Mouse (Mus musculus) heart, embryonic 15.5 days (tissue): ENCODE measurements at regions not wholly inside any gene's neighbourhood (a gene's known extent, or its start where the extent isn't known, plus 50 kb on each side); places are given as distances from the start of the nearest gene placed in this dataset.

Experiments
- ATAC-seq: fragments of 200-750 bp; cut with Nextera tagmentation; replicated peaks from 2 replicates; pipeline ENCODE4 v1.8.0; 2017; ENCODE audit warnings: low read depth, moderate TSS enrichment; ENCODE audit not compliant: insufficient number of reproducible peaks, insufficient read depth, low FRiP score
- H3K27ac ChIP-seq: fragments of 300-500 bp; sonication (generic); 2 replicates; pipeline ENCODE4 v1.5.1; 2015; ENCODE audit warnings: mild to moderate bottlenecking, inconsistent platforms
- H3K27me3 ChIP-seq: fragments of 300-500 bp; sonication (generic); 2 replicates; pipeline ENCODE4 v1.6.1; 2015; ENCODE audit warnings: inconsistent platforms
- H3K36me3 ChIP-seq: fragments of 300-500 bp; sonication (generic); 2 replicates; pipeline ENCODE4 v1.6.1; 2015; ENCODE audit warnings: mild to moderate bottlenecking, inconsistent platforms
- H3K4me1 ChIP-seq: fragments of 300-500 bp; sonication (generic); replicated peaks from 2 replicates; pipeline ENCODE4 v1.6.1; 2015; ENCODE audit warnings: inconsistent platforms
- H3K4me2 ChIP-seq: fragments of 300-500 bp; sonication (generic); 2 replicates; pipeline ENCODE4 v1.6.1; 2015; ENCODE audit warnings: inconsistent platforms, mild to moderate bottlenecking, moderate library complexity
- H3K4me3 ChIP-seq: fragments of 300-500 bp; sonication (generic); 2 replicates; pipeline ENCODE4 v1.5.1; 2015; ENCODE audit warnings: mild to moderate bottlenecking, inconsistent platforms
- H3K9ac ChIP-seq: fragments of 300-500 bp; sonication (generic); 2 replicates; pipeline ENCODE4 v1.6.1; 2015; ENCODE audit warnings: mild to moderate bottlenecking, inconsistent platforms
- H3K9me3 ChIP-seq: fragments of 300-500 bp; sonication (generic); replicated peaks from 2 replicates; pipeline ENCODE4 v1.6.1; 2016; ENCODE audit warnings: inconsistent platforms
- WGBS: fragments of 180-500 bp; shearing (Covaris S2); methylation state at CpG from one replicate; pipeline ENCODE4 v1.1.7; 2015; ENCODE audit warnings: mixed read lengths; 5-methylcytosine and 5-hydroxymethylcytosine counted together

GRCm38 (mm10) chr3:52579096-52579495, 311.0 kb downstream of the Foxo1 start:
- Histone ChIP-seq H3K36me3 (no peaks in the 10 kb centered on the region), H3K4me2 (no peak overlapping the region), H3K27ac (no peak overlapping the region), H3K9me3 (no peaks in the 10 kb centered on the region), H3K9ac (no peak overlapping the region), H3K4me3 (no peak overlapping the region), H3K27me3 (no peaks in the 10 kb centered on the region), H3K4me1 (no peaks in the 10 kb centered on the region)
- no peak for ATAC-seq
- 87% methylated on average over 3 of the region's 3 CpGs for WGBS

- 63% methylated on average over 6 of the region's 6 CpGs for WGBS
- no peak overlapping the region for H3K4me2 ChIP-seq
- no peaks in the 10 kb centered on the region for H3K4me1 ChIP-seq
- H3K9me3 ChIP-seq, result no peaks in the 10 kb centered on the region
- no peak for ATAC-seq
- no peaks in the 10 kb centered on the region for H3K36me3 ChIP-seq
- no peaks in the 10 kb centered on the region for H3K27me3 ChIP-seq
- no peak overlapping the region for H3K27ac ChIP-seq
- H3K4me3 ChIP-seq, result no peak overlapping the region
- H3K9ac ChIP-seq, result no peak overlapping the region
These were observed 308.6 kb downstream of the Foxo1 start for GRCm38 (mm10) chr3:52576703-52577244.

GRCm38 (mm10) chr3:52575237-52575798, 307.2 kb downstream of the Foxo1 start:
- H3K4me2 ChIP-seq, result no peak overlapping the region
- no peaks in the 10 kb centered on the region for H3K36me3 ChIP-seq
- no peak overlapping the region for H3K9ac ChIP-seq
- H3K4me3 ChIP-seq, result no peak overlapping the region
- no peak for ATAC-seq
- no peaks in the 10 kb centered on the region for H3K4me1 ChIP-seq
- H3K27ac ChIP-seq, result no peak overlapping the region
- WGBS, result 80% methylated on average over 8 of the region's 8 CpGs
- no peaks in the 10 kb centered on the region for H3K27me3 ChIP-seq
- H3K9me3 ChIP-seq, result no peaks in the 10 kb centered on the region

GRCm38 (mm10) chr3:52574341-52574740, 306.2 kb downstream of the Foxo1 start:
- 64% methylated on average over 6 of the region's 6 CpGs for WGBS
- Histone ChIP-seq H3K27ac (no peak overlapping the region), H3K4me2 (no peak overlapping the region), H3K9ac (no peak overlapping the region), H3K36me3 (no peaks in the 10 kb centered on the region), H3K27me3 (no peaks in the 10 kb centered on the region), H3K4me3 (no peak overlapping the region), H3K9me3 (no peaks in the 10 kb centered on the region), H3K4me1 (no peaks in the 10 kb centered on the region)
- no peak for ATAC-seq

- 66% methylated on average over 6 of the region's 6 CpGs for WGBS
These were observed 305.7 kb downstream of the Foxo1 start for GRCm38 (mm10) chr3:52573806-52574205.

GRCm38 (mm10) chr3:52572514-52573485, 304.7 kb downstream of the Foxo1 start:
- no peaks in the 10 kb centered on the region for H3K4me1 ChIP-seq
- no peaks in the 10 kb centered on the region for H3K9me3 ChIP-seq
- H3K36me3 ChIP-seq, result no peaks in the 10 kb centered on the region
- WGBS, result 77% methylated on average over 11 of the region's 11 CpGs
- H3K4me3 ChIP-seq, result no peak overlapping the region
- H3K27ac ChIP-seq, result no peak overlapping the region
- no peak overlapping the region for H3K9ac ChIP-seq
- H3K27me3 ChIP-seq, result no peaks in the 10 kb centered on the region
- no peak overlapping the region for H3K4me2 ChIP-seq
- ATAC-seq, result no peak

More at GRCm38 (mm10) chr3:52573806-52574205, 305.7 kb downstream of the Foxo1 start:
- Histone ChIP-seq H3K36me3 (no peaks in the 10 kb centered on the region), H3K27me3 (no peaks in the 10 kb centered on the region), H3K4me1 (no peaks in the 10 kb centered on the region), H3K4me3 (no peak overlapping the region), H3K9ac (no peak overlapping the region), H3K27ac (no peak overlapping the region), H3K4me2 (no peak overlapping the region), H3K9me3 (no peaks in the 10 kb centered on the region)
- ATAC-seq, result no peak

- ATAC-seq, result no peak
- Histone ChIP-seq H3K4me1 (no peaks in the 10 kb centered on the region; the same call in 1 of the 2 replicates), H3K4me2 (no peak overlapping the region), H3K27me3 (no peaks in the 10 kb centered on the region), H3K27ac (no peak overlapping the region), H3K9me3 (no peaks in the 10 kb centered on the region), H3K9ac (no peak overlapping the region), H3K4me3 (no peak overlapping the region), H3K36me3 (no peaks in the 10 kb centered on the region)
- WGBS, result 69% methylated on average over 9 of the region's 9 CpGs
These were observed 299.7 kb downstream of the Foxo1 start for GRCm38 (mm10) chr3:52567606-52568372.

GRCm38 (mm10) chr3:52563595-52563994, 295.5 kb downstream of the Foxo1 start:
- Histone ChIP-seq H3K4me1 (no peaks in the 10 kb centered on the region; the same call in 1 of the 2 replicates), H3K27me3 (no peaks in the 10 kb centered on the region; the same call in none of the 2 replicates), H3K9me3 (no peaks in the 10 kb centered on the region), H3K4me3 (no peak overlapping the region), H3K27ac (no peak overlapping the region), H3K4me2 (no peak overlapping the region), H3K9ac (no peak overlapping the region), H3K36me3 (no peaks in the 10 kb centered on the region)
- no peak for ATAC-seq
- WGBS, result 73% methylated on average over 5 of the region's 5 CpGs

- H3K4me1 ChIP-seq, result no peaks in the 10 kb centered on the region; the same call in 1 of the 2 replicates
- H3K27ac ChIP-seq, result no peak overlapping the region
- H3K27me3 ChIP-seq, result no peaks in the 10 kb centered on the region; the same call in none of the 2 replicates
- H3K36me3 ChIP-seq, result no peaks in the 10 kb centered on the region
- ATAC-seq, result no peak
- H3K9me3 ChIP-seq, result no peaks in the 10 kb centered on the region
- H3K4me3 ChIP-seq, result no peak overlapping the region
- no peak overlapping the region for H3K4me2 ChIP-seq
- 67% methylated on average over 5 of the region's 5 CpGs for WGBS
- no peak overlapping the region for H3K9ac ChIP-seq
These were observed 294.7 kb downstream of the Foxo1 start for GRCm38 (mm10) chr3:52562816-52563215.

- no peaks in the 10 kb centered on the region; the same call in none of the 2 replicates for H3K27me3 ChIP-seq
- no peak for ATAC-seq
- WGBS, result 75% methylated on average over 10 of the region's 10 CpGs
These were observed 291.3 kb downstream of the Foxo1 start for GRCm38 (mm10) chr3:52559481-52559880.

GRCm38 (mm10) chr3:52558765-52559164, 290.6 kb downstream of the Foxo1 start:
- 88% methylated on average over 6 of the region's 6 CpGs for WGBS
- H3K27me3 ChIP-seq, result no peaks in the 10 kb centered on the region; the same call in none of the 2 replicates
- H3K4me3 ChIP-seq, result no peak overlapping the region
- no peaks in the 10 kb centered on the region for H3K4me1 ChIP-seq
- H3K9me3 ChIP-seq, result no peaks in the 10 kb centered on the region
- ATAC-seq, result no peak
- H3K36me3 ChIP-seq, result no peaks in the 10 kb centered on the region
- no peak overlapping the region for H3K4me2 ChIP-seq
- H3K9ac ChIP-seq, result no peak overlapping the region
- no peak overlapping the region for H3K27ac ChIP-seq

More at GRCm38 (mm10) chr3:52559481-52559880, 291.3 kb downstream of the Foxo1 start:
- H3K4me2 ChIP-seq, result no peak overlapping the region
- no peaks in the 10 kb centered on the region for H3K9me3 ChIP-seq
- no peak overlapping the region for H3K4me3 ChIP-seq
- no peaks in the 10 kb centered on the region for H3K36me3 ChIP-seq
- H3K9ac ChIP-seq, result no peak overlapping the region
- H3K27ac ChIP-seq, result no peak overlapping the region
- H3K4me1 ChIP-seq, result no peaks in the 10 kb centered on the region
